Mouse (Mus musculus) right cerebral cortex, postnatal 10 days (tissue): ENCODE measurements around the gene Tmem115.
"Not testable (repeated sequence)": the region's sequence is repeated elsewhere in the genome, so short reads cannot be mapped to it uniquely, and the experiment has no call there.

ENCODE experiments used
- DNase-seq, 2 experiments: peaks; one replicate each; pipeline ENCODE4 v3.0.0; 2021; ENCODE audit warnings: low spot score in 2 of 2

Tmem115 gene

DNA sequence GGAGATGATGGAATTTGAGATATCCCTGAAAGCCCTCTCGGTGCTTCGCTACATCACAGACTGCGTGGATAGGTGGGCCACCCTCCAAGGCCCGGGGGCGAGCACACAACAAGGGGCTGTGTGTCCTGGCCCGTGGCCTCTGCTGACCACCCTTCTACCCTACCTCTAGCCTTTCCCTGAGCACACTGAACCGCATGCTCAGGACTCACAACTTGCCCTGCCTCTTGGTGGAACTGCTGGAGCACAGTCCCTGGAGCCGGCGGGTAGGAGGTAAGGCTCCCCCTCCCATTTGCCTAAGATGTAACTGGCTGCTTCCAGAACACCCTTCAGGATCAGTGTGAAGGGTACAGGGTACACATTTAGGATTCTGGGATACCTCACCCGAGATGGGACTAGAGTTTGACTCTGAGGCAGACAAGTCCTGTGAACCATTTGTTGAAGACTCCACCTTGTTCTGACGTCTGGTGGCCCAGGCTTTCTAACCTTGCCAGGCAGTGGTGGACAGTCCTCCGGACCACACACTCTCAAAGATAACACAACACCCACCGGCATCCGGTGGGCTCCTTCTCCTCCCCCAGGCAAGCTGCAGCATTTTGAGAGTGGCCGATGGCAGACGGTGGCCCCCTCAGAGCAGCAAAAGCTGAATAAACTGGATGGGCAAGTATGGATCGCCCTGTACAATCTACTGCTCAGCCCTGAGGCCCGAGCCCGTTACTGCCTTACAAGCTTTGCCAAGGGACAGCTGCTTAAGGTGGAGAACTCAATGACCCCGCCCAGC is 15.7 kb downstream of the Tmem115 start:
- no peak for DNase-seq

- no peak for DNase-seq
Measured at GRCm38 (mm10) chr9:107550491-107551116, 16.9 kb downstream of the Tmem115 start.

DNA sequence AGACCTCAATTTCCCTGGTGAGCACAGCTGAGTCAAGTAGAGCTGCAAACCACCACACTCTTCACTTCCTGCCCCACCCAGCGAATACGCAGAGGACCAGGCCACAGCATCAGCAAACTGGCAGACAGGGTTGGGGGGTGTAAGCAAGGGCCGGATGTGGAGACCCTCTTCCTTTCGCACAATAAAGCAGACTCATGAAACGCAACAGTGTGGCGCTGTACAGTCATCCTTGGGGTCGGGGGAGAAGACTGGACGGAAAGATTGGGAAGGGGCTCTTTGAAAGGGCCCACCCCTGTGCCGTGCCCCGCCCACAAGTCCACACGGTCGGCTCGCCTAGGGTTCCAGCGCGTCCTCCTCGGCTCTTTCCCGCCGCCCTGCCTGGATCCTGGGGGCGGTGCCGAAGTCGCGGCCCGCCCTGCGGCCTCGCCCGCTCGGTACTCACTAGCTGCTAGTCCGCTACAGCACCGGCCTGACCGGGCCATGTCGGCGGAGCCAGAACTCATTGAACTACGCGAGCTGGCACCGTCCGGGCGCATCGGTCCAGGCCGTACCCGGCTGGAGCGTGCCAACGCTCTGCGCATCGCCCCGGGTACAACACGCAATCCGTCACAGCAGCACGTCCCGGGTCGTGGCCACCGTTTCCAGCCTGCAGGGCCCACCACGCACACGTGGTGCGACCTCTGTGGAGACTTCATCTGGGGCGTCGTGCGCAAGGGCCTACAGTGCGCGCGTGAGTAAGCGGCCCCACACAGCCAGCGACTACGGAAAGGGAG is 17.6 kb downstream of the Tmem115 start, which contains the start of gene Rassf1:
Gene Rassf1, plus strand, starts transcription at position 439 of the 773 bp plus-strand sequence.
- DNase-seq, result no peak

DNA sequence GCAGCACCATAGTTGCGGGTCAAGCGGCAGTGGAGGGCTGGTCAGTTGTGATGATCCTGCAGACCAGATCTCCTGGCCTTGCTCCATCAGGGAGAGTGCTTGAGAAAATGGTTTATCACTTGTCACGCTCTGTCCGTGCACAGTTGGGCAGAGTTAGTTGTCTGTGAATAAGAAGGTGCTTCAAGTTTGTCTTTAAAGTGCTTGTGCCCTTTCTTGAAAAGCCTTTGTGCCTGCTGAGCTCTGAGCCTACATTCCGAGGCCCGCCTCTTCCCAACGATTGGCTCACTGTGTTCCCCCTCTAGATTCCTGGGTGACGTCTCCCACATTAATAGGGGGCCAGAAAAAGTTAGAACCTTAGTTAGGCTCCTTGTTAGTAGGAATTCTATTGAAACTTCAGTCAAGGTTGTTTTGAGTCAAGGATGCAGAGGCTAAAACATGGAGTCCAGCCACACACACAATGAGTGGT is 18.2 kb downstream of the Tmem115 start:
- DNase-seq, result no peak

DNA sequence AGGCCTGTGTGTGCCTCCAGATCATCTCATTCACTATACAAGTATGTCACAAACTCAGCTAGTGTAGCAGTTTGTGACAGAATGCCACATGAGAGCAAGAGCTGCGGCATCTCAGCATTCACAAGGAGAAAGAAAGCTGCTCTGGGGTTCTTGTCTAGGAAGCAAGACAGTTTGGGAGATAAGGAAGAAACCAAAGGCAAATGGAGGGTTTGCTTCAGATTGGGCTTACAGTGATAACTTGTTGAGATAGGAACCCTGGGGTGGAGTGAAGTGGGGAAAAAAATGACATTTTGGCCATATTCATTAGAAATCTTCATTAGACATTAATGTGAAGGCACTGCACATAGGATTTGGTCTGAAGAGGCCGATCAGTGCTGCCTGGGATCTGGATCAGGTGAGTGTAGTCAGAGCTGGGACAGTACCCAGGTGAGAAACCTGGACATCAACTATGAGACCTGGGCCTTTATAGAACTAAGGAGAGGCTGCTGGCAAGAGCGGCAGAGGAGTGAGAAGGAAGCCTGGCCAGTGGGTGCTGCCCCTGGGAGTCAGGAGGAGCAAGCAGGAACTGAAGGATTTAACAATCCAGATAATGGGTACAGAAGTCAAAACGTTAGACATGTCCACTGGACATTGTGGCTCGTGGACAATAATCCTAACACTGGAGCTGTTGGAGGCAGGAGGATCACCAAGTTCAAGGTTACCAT is 19.1 kb downstream of the Tmem115 start:
- DNase-seq, result no peak

DNA sequence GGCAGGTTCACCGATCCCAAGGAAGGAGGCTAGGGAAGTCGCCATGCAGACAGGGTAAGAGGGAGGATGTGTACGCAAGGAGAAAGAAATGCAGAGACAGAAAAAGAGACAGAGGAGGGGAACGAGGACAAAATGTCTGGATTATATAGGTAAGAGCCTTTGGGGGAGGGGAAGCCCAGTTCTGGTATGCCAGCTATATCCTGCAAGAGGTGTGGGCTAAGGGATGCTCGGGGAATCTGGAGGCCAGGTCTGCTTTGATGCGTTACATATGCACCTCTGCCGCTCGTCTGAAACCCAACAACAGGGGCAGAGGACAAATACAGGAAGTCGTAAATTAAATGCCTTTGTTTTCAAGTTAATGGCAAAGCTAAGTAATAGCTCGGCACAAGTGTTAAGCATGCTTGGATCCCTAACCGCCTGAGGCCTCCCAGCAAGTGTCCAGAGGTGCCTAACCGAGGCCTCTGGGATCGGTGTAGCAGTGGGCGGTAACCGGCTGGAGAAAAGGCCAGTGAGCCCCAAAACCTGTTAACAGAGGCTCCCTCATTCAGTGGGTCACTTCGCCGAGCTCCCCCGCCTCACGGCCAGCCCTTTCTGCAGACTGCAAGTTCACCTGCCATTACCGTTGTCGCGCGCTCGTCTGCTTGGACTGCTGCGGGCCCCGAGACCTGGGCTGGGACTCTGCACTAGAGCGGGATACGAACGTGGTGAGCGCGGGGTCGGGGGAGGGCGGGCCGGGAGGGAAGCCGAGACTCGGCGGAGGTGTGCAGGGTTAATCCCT is 20.0 kb downstream of the Tmem115 start:
- no peak for DNase-seq

- peak; percentile 97 for DNase-seq
Measured at GRCm38 (mm10) chr9:107554319-107554825, 20.6 kb downstream of the Tmem115 start.

GRCm38 (mm10) chr9:107555031-107555457 is 21.3 kb downstream of the Tmem115 start:
- DNase-seq, result no peak

DNA sequence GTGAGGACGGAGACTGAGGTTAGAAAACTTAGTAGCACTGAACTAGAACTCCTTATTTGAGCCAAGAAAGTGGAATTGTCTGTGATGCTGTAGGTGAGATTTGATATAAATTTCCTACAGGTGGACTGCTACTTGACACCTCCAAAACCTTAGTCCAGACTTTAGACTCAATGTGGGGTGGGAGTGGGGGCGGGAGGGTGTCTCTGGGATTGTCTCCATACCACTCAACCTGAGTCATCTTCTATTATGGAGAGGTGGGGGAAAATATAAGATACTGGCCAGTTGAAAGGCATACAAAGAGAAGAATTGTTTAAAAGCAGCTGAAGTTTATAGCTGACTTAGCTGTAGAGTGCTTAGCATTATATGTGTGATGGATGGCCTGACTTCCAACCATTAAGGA is 22.0 kb downstream of the Tmem115 start:
- DNase-seq, result no peak

GRCm38 (mm10) chr9:107556346-107556745 is 22.6 kb downstream of the Tmem115 start:
- DNase-seq, result no peak

DNA sequence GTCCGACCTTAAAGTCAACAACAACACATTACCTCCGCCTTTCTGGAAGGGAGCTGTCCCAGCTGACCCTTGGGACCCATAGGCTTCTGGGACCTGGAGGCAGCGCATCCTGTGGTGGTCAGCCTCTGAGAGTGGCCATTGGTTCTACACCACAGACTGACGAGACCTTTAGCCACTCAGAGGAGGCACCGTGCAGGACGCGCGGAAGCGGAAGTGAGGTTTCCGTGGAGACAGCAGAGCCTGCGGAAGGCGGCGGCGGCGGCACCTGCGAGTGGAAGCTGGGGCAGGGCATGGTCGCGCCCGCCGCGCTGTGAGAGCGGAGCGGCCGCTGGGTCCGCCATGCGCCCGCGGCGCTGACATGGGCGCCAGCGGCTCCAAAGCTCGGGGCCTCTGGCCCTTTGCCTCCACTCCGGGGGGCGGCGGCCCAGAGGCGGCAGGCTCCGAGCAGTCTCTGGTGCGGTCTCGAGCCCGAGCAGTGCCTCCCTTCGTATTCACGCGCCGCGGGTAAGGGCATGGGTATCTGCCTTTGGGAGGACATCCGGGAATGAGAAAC is 29.4 kb downstream of the Tmem115 start, which contains the start of gene Tusc2:
Gene Tusc2, plus strand, starts transcription at position 227 of the 553 bp plus-strand sequence.
- peak; percentile 97 to 99 for DNase-seq

GRCm38 (mm10) chr9:107565556-107565955 is 31.8 kb downstream of the Tmem115 start:
- DNase-seq, result not testable (repeated sequence)

- peak; percentile 79 to 85 for DNase-seq
Measured at GRCm38 (mm10) chr9:107566041-107566709, 32.4 kb downstream of the Tmem115 start.

- DNase-seq, result no peak
Measured at GRCm38 (mm10) chr9:107566855-107567254, 33.1 kb downstream of the Tmem115 start.

- DNase-seq, result no peak
Measured at GRCm38 (mm10) chr9:107567702-107568319, 34.1 kb downstream of the Tmem115 start, which contains the start of gene Hyal2. Gene Hyal2, plus strand, starts transcription at chr9:107567945.

DNA sequence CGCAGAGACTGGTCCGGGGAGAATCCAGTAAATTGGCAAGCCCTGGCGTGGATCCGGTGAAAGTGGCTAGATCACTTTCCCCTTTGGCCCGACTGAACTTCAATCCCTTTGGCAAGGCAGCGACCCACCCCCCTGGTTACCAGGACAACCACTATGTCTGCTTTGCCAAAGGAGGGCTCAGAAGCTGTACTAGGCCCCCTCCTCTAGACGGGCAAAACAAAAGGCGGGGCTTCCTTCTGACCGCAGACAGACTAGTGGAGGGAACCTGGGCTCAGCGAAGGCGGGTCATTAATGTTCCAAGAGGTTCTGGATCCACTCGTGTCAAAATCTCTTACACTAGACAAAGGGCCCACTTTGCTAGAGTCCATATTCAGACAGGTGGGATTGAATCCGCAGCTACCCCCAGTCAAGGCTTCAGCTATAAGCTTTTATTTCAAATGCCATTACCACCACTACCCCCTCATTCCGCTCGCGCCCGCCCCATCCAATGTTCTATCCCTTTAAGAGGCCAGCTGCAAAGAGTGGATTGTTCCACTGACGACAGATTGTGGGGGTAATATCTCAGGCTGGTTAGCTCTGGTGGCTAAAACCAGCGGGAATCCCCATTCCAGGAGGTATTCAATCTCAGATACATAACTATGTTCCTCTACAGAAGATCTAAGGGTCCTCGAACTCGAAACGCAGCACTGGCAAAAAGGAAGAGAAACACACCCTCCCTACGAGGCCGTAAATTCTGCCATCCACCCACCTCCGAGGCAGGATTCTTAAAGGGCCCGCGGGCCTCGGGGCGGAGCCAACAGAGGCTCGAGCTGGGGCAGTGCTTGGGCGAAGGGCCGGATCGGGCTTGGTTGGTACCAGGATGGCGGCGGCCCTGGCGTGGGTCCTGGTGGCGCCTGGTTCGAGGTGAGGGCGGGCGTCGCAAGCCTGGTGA is 34.9 kb downstream of the Tmem115 start:
- DNase-seq, result peak; percentile 90 to 91

- DNase-seq, result no peak
Measured at GRCm38 (mm10) chr9:107569270-107569669, 35.5 kb downstream of the Tmem115 start.

- DNase-seq, result no peak
Measured at GRCm38 (mm10) chr9:107570016-107570415, 36.3 kb downstream of the Tmem115 start.
